Mouse (Mus musculus) limb, embryonic 14.5 days (tissue): ENCODE data around the gene Grid1. TPM values are rescaled to one million over a fixed set of nuclear protein-coding genes. Genes with fewer than 3 reads are reported as not detected.

Experiments used
- ATAC-seq: fragments of 200-750 bp; cut with Nextera tagmentation; 2 replicates; pipeline ENCODE4 v1.8.0; 2017; ENCODE audit warnings: low read depth, moderate number of reproducible peaks, moderate TSS enrichment; ENCODE audit not compliant: low FRiP score
- DNase-seq: peaks from one replicate; pipeline ENCODE4 v3.0.0-alpha.2; 2015; ENCODE audit warnings: low spot score
- H3K27ac ChIP-seq: fragments of 300-500 bp; sonication (generic); replicated peaks from 2 replicates; pipeline ENCODE4 v1.5.1; 2014; ENCODE audit warnings: low read depth, mild to moderate bottlenecking, low read length, moderate library complexity, mixed read lengths
- H3K27me3 ChIP-seq: fragments of 300-500 bp; sonication (generic); 2 replicates; pipeline ENCODE4 v1.6.1; 2014; ENCODE audit warnings: low read length, mixed read lengths; ENCODE audit not compliant: control insufficient read depth, insufficient read depth
- H3K36me3 ChIP-seq: fragments of 300-500 bp; sonication (generic); 2 replicates; pipeline ENCODE4 v1.6.1; 2014; ENCODE audit warnings: mild to moderate bottlenecking, low read length, moderate library complexity, mixed read lengths; ENCODE audit not compliant: control insufficient read depth, insufficient read depth
- H3K4me1 ChIP-seq: fragments of 300-500 bp; sonication (generic); 2 replicates; pipeline ENCODE4 v1.6.1; 2014; ENCODE audit warnings: antibody characterized with exemption, low read length, mixed read lengths; ENCODE audit not compliant: control insufficient read depth, insufficient read depth
- H3K4me2 ChIP-seq: fragments of 300-500 bp; sonication (generic); replicated peaks from 2 replicates; pipeline ENCODE4 v1.6.1; 2014; ENCODE audit warnings: low read depth, mild to moderate bottlenecking, low read length, moderate library complexity; ENCODE audit not compliant: severe bottlenecking
- H3K4me3 ChIP-seq: fragments of 300-500 bp; sonication (generic); replicated peaks from 2 replicates; pipeline ENCODE4 v1.5.1; 2014; ENCODE audit warnings: low read length
- H3K9ac ChIP-seq: fragments of 300-500 bp; sonication (generic); 2 replicates; pipeline ENCODE4 v1.6.1; 2014; ENCODE audit warnings: mild to moderate bottlenecking, low read depth, low read length, moderate library complexity; ENCODE audit not compliant: severe bottlenecking
- H3K9me3 ChIP-seq: fragments of 300-500 bp; sonication (generic); 2 replicates; pipeline ENCODE4 v1.6.1; 2016; ENCODE audit warnings: low read length; ENCODE audit not compliant: control insufficient read depth
- POLR2A ChIP-seq: fragments of 200-500 bp; IDR thresholded peaks from 2 replicates; pipeline ENCODE4 v1.8.0; 2012; ENCODE audit warnings: inconsistent platforms, mild to moderate bottlenecking, moderate library complexity, borderline replicate concordance; ENCODE audit not compliant: insufficient read depth, insufficient read length; ENCODE audit errors: extremely low read depth
- WGBS: fragments of 180-500 bp; shearing (Covaris S2); extraction: QIAGEN DNeasy Blood & Tissue Kit; methylation state at CpG from one replicate; pipeline ENCODE4 v1.1.7; 2014; 5-methylcytosine and 5-hydroxymethylcytosine counted together
- polyA plus RNA-seq, 2 experiments: library from polyadenylated mRNA; depleted of rRNA in 1 of 2; stranded (reverse) in 1 of 2; unstranded in 1 of 2; fragments of >200 nt; fragmentation: Nextera tagmentation in 1 of 2; extraction: Ambion mirVana in 1 of 2; gene quantifications; 2 replicates each; pipeline versions ENCODE4 v1.2.1 to v1.2.3; 2012 to 2014

Grid1 gene
- polyA plus RNA-seq, 2 experiments = 0.87 to 2.0 TPM

- Histone ChIP-seq H3K9ac (no peak overlapping the region), H3K27me3 (no peaks in the 10 kb centered on the region), H3K4me1 (no peaks in the 10 kb centered on the region), H3K9me3 (no peaks in the 10 kb centered on the region), H3K27ac (no peak overlapping the region), H3K4me3 (no peak overlapping the region), H3K36me3 (no peaks in the 10 kb centered on the region), H3K4me2 (no peak overlapping the region)
- no peak for TF ChIP-seq POLR2A
- ATAC-seq (no peak), DNase-seq (no peak)
- 81% methylated on average over 3 of the region's 3 CpGs for WGBS
Observed at GRCm38 (mm10) chr14:35197371-35197770, 377.5 kb downstream of the Grid1 start.

- Histone ChIP-seq H3K27ac (no peak overlapping the region), H3K9ac (no peak overlapping the region), H3K4me1 (no peaks in the 10 kb centered on the region), H3K4me3 (no peak overlapping the region), H3K9me3 (no peaks in the 10 kb centered on the region), H3K27me3 (no peaks in the 10 kb centered on the region), H3K36me3 (no peaks in the 10 kb centered on the region), H3K4me2 (no peak overlapping the region)
- ATAC-seq (no peak), DNase-seq (no peak)
- no peak for TF ChIP-seq POLR2A
- WGBS = 84% methylated on average over 4 of the region's 4 CpGs
Observed at GRCm38 (mm10) chr14:35198447-35198846, 378.5 kb downstream of the Grid1 start.

- Histone ChIP-seq H3K36me3 (no peaks in the 10 kb centered on the region), H3K4me3 (no peak overlapping the region), H3K9ac (no peak overlapping the region), H3K4me2 (no peak overlapping the region), H3K9me3 (no peaks in the 10 kb centered on the region), H3K4me1 (no peaks in the 10 kb centered on the region), H3K27ac (no peak overlapping the region), H3K27me3 (no peaks in the 10 kb centered on the region)
- 79% methylated on average over 6 of the region's 6 CpGs for WGBS
- no peak for TF ChIP-seq POLR2A
- ATAC-seq (no peak), DNase-seq (no peak)
Observed at GRCm38 (mm10) chr14:35198899-35199298, 379.0 kb downstream of the Grid1 start.

DNA sequence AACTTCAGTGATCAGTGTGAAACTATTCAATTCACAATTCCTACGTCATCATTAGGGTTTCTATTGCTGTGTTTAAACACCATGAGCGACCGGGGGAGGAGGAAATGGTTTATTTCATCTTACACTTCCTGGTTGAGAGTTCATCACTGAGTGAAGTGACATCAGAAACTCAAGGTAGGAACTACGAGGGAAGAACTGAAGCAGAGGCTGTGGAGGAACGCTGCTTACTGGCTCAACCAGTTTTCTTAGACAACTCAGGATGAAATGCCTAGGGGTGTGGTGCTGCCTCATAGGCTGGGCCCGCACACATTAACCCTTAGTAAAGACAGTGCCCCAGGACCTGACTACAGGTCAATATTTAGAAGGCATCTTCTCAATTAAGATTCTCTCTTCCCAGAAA, 389.5 kb downstream of the Grid1 start:
- no peak overlapping the region for H3K9ac ChIP-seq
- no peaks in the 10 kb centered on the region for H3K4me1 ChIP-seq
- TF ChIP-seq POLR2A = no peak
- ATAC-seq (no peak), DNase-seq (peak; percentile 21)
- H3K27ac ChIP-seq = no peak overlapping the region
- H3K27me3 ChIP-seq = no peaks in the 10 kb centered on the region
- no peaks in the 10 kb centered on the region for H3K36me3 ChIP-seq
- H3K4me2 ChIP-seq = no peak overlapping the region
- 76% methylated on average over 6 of the region's 6 CpGs for WGBS
- H3K4me3 ChIP-seq = no peak overlapping the region
- H3K9me3 ChIP-seq = no peaks in the 10 kb centered on the region

DNA sequence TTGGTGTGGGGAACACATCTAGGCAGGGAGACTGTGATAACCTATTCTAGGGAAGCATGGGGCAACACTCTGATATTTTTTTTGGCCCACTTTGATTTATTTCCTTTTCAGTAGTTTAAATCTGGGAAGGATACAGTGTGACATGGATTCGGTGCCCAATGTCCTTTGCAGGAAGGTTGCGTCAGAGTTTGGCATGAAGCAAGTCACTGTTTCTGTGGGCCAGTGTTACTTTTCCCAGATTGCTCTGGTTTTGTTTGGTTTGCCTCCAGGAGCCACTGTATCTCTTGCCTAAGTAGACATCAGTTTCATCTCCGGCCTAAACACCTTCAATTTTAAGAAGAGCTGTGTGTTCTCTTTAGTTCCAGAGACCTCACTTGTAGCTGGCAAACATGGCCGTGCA, 399.1 kb downstream of the Grid1 start:
- Histone ChIP-seq H3K9me3 (no peaks in the 10 kb centered on the region), H3K9ac (no peak overlapping the region), H3K4me3 (no peak overlapping the region), H3K36me3 (no peaks in the 10 kb centered on the region), H3K4me1 (no peaks in the 10 kb centered on the region), H3K27me3 (no peaks in the 10 kb centered on the region), H3K27ac (no peak overlapping the region), H3K4me2 (no peak overlapping the region)
- 95% methylated on average over 4 of the region's 4 CpGs for WGBS
- ATAC-seq = no peak
- no peak for TF ChIP-seq POLR2A
- no peak for DNase-seq

- WGBS = 68% methylated on average over 2 of the region's 2 CpGs
- no peak for ATAC-seq
- Histone ChIP-seq H3K4me1 (no peaks in the 10 kb centered on the region), H3K4me2 (no peak overlapping the region), H3K27me3 (no peaks in the 10 kb centered on the region), H3K4me3 (no peak overlapping the region), H3K9me3 (no peaks in the 10 kb centered on the region), H3K27ac (no peak overlapping the region), H3K9ac (no peak overlapping the region), H3K36me3 (no peaks in the 10 kb centered on the region)
- no peak for DNase-seq
- TF ChIP-seq POLR2A = no peak
Observed at GRCm38 (mm10) chr14:35222196-35222595, 402.3 kb downstream of the Grid1 start.
